Mouse (Mus musculus): Measurements from ENCODE around the gene Pcsk5. TPM values are rescaled to one million over a fixed set of nuclear protein-coding genes. Genes with fewer than 3 reads are reported as not detected.

The Pcsk5 gene
- polyA plus RNA-seq, 1 experiment from 2014 or later = 1.2 TPM

DNA sequence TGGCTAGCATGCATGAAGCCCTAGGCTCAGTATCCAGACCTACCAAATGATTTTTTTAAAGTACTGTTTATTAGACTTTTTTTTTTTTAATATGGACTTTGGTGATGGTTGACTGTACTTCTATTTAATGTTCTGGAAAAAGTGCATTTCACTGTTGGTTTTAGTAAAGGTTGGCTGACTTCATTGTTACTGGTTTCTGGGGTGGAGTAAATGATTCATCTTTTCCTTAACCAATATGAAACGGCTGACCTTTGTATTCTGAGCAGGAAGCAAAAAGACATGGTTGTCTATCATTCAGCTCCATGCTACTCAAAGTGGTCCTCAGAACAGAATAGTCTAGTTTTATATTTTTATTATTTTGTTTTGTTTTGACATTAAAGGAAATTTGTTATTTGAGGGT lies 452.0 kb downstream of the Pcsk5 start:
- Histone ChIP-seq H3K36me3 (no peaks in the 10 kb centered on the region), H3K4me2 (no peak overlapping the region), H3K27me3 (no peaks in the 10 kb centered on the region), H3K27ac (no peak overlapping the region), H3K4me3 (replicated peaks) (no peak overlapping the region), H3K9ac (no peak overlapping the region), H3K4me1 (replicated peaks) (peaks cover 21% of the 10 kb centered on the region), H3K9me3 (replicated peaks) (no peaks in the 10 kb centered on the region)
- WGBS (ENCODE audit: insufficient replicate concordance) = 19% methylated on average over 1 of the region's 1 CpGs
- DNase-seq = no peak
- ATAC-seq (ENCODE audit: low read depth) = no peak

DNA sequence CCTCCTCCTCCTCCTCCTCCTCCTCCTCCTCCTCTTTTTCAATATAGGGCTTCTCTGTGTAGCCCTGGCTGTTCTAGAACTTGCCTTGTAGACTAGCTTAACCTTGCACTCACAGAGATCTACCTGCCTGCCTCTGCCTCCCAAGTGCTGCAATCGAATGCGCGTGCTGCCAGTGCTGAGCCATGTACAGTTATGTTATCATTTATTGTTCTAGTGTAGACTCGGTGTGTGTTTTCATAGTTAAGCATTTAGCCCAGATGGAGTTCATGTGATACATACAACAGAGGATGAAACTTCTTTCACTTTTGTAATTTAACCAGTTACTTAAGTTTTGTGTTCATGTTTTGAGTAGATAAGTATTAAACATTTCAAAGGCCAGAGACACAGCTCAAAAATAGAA lies 452.4 kb downstream of the Pcsk5 start:
- Histone ChIP-seq H3K27me3 (no peaks in the 10 kb centered on the region), H3K4me1 (replicated peaks) (peaks cover 21% of the 10 kb centered on the region), H3K9me3 (replicated peaks) (no peaks in the 10 kb centered on the region), H3K9ac (no peak overlapping the region), H3K36me3 (no peaks in the 10 kb centered on the region), H3K27ac (no peak overlapping the region), H3K4me2 (no peak overlapping the region), H3K4me3 (replicated peaks) (no peak overlapping the region)
- 52% methylated on average over 4 of the region's 4 CpGs for WGBS (ENCODE audit: insufficient replicate concordance)
- ATAC-seq (ENCODE audit: low read depth) (peak; percentile 72), DNase-seq (no peak)

DNA sequence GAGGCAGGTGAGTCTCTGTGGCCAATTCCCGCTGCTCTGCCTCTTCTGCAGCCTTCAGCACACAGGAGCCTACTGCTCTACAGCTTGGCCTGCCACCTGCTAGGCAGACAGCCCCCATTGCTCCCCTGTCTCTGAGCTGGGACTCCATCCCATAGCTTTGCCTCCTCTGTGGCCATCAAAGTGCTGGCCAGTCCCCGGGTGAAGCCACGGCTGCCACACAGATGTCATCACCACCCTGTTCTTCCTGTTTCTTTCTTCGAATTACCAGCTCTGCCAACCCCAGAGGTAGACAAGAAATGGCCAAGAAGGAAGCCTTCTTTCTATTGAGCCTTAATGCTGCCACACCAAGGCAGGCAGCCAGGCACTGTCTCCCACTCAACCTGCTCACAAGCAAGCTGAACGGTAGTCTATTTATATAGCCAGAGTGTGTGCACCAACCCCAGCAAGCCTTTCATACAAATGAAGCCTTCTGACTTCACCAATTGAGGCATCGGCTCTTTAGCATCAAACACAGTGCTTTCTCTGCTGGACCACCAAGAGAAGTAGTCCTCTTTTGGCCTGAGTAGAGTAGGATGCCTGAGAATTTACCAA lies 454.5 kb downstream of the Pcsk5 start:
- WGBS (ENCODE audit: insufficient replicate concordance) = 44% methylated on average over 6 of the region's 6 CpGs
- H3K4me3 ChIP-seq (replicated peaks) = no peak overlapping the region
- H3K4me1 ChIP-seq (replicated peaks) = peaks cover 5% of the 10 kb centered on the region; the same call in 1 of the 2 replicates
- no peak for ATAC-seq (ENCODE audit: low read depth)
- no peak overlapping the region for H3K27ac ChIP-seq
- H3K36me3 ChIP-seq = no peaks in the 10 kb centered on the region
- H3K4me2 ChIP-seq = no peak overlapping the region
- H3K27me3 ChIP-seq = no peaks in the 10 kb centered on the region
- H3K9ac ChIP-seq = no peak overlapping the region
- no peaks in the 10 kb centered on the region for H3K9me3 ChIP-seq (replicated peaks)
- no peak for DNase-seq

Measured in liver, embryonic 13.5 days (tissue).